8 mouse cellular contexts compared by ENCODE assay signal in the genomic region with DNA sequence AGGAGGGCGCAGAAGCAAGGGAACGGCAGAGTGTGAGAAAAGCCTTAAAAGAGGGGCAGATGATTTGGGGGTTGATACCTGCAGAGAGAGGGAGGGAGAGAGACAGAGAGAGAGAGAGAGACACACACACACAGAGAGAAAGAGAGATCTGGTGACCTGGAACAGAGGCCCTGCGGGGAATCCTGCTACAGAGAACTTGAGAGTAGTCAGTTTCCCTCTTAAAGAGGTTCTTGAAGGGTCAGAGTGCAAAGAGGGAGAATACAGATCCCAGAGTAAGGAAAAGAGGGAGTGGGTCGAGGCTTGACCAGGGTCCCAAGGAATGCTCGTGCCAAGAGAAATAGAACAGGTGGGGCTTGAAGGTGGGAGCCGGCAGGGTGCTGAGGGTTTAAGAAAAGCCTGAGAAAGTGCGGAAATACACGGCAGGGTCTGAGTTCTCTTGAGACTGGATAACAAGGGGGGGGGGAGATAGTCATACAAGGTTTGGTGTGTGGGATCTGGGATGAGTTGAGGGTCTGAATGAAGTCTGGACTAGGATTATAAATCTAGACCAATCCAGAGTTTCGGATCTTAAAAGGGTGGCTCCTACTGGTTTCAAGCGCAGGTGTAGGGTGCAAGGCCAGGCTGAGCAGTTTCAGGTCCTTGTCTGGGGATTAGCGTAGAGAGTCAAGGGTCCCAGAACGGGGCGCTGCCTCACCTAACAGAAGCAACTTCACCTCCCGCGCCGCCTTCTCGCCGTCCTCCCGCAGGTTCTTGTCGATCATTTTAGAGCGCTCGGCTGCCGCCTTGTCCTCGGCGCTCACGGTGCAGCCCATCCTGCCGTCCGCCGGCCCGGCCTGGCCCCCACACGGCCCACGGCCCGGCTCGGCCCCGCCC. TPM values are rescaled to one million over a fixed set of nuclear protein-coding genes. Genes with fewer than 3 reads are reported as not detected.
DNase-seq lines count a peak whose midpoint lies in the region; ATAC-seq and TF ChIP-seq lines count a peak whose summit lies in the region.

No protein-coding gene starts in this region.

- TF ChIP-seq CTCF in left cerebral cortex, adult 2 months (IDR thresholded peaks at IDR 0.05) = no peak
- no peak for TF ChIP-seq CTCF in bone marrow macrophage, adult 2 months (IDR thresholded peaks at IDR 0.05; ENCODE audit: low read depth, low read length)

- ATAC-seq in hindbrain, embryonic 11.5 days (ENCODE audit: low FRiP score) = no peak
- ATAC-seq in midbrain, embryonic 14.5 days (ENCODE audit: low FRiP score, low TSS enrichment) = no peak
- no peak for ATAC-seq in monocyte, adult 5-6 weeks (replicated peaks; ENCODE audit: insufficient number of reproducible peaks, low FRiP score, low TSS enrichment, poor library complexity, severe bottlenecking)

- peak overlapping the region; percentile 87 for H3K4me2 ChIP-seq in hindbrain, embryonic 11.5 days (replicated peaks; ENCODE audit: low read depth, low read length)
- H3K4me2 ChIP-seq in midbrain, embryonic 14.5 days (ENCODE audit: low read length) = peak overlapping the region; percentile 85

- H3K36me3 ChIP-seq in hindbrain, embryonic 11.5 days (ENCODE audit: control insufficient read depth, insufficient read depth, low read length) = no peaks in the 10 kb centered on the region
- no peaks in the 10 kb centered on the region for H3K36me3 ChIP-seq in midbrain, embryonic 14.5 days (ENCODE audit: control insufficient read depth, insufficient read depth, low read length)

- DNase-seq in left cerebral cortex, adult 2 months (ENCODE audit: extremely low spot score in 1 of 2, low spot score in 2 of 2) = no peak
- DNase-seq in left cerebral cortex, adult 8-10 months (ENCODE audit: low spot score in 2 of 2) = no peak
- peak; percentile 47 for DNase-seq in hindbrain, embryonic 11.5 days (ENCODE audit: low spot score)
- DNase-seq in midbrain, embryonic 14.5 days = no peak
- DNase-seq in gastrocnemius, adult 8-10 months (ENCODE audit: low spot score in 2 of 2) = no peak
- no peak for DNase-seq in lung, postnatal 14 days

- H3K9me3 ChIP-seq in hindbrain, embryonic 11.5 days (ENCODE audit: control insufficient read depth, low read length) = no peaks in the 10 kb centered on the region
- no peaks in the 10 kb centered on the region for H3K9me3 ChIP-seq in midbrain, embryonic 14.5 days (ENCODE audit: control insufficient read depth, low read length)

- H3K27ac ChIP-seq in left cerebral cortex, adult 2 months = peak overlapping the region; percentile 87
- peak overlapping the region; percentile 88 for H3K27ac ChIP-seq in bone marrow macrophage, adult 2 months (ENCODE audit: insufficient read depth, low read depth, low read length)
- H3K27ac ChIP-seq in hindbrain, embryonic 11.5 days (ENCODE audit: low read depth, low read length) = peak overlapping the region; percentile 99
- H3K27ac ChIP-seq in midbrain, embryonic 14.5 days (replicated peaks; ENCODE audit: low read depth, low read length) = peak overlapping the region; percentile 99

- no peak for TF ChIP-seq POLR2A in bone marrow macrophage, adult 2 months (IDR thresholded peaks at IDR 0.05; ENCODE audit: borderline replicate concordance, low read depth, low read length)

- H3K4me3 ChIP-seq in left cerebral cortex, adult 2 months = peak overlapping the region; percentile 84
- peak overlapping the region; percentile 85 for H3K4me3 ChIP-seq in bone marrow macrophage, adult 2 months (ENCODE audit: insufficient read depth, low read length)
- peak overlapping the region; percentile 91 for H3K4me3 ChIP-seq in hindbrain, embryonic 11.5 days (ENCODE audit: low read depth, low read length)
- peak overlapping the region; percentile 80 for H3K4me3 ChIP-seq in midbrain, embryonic 14.5 days (replicated peaks; ENCODE audit: low read depth, low read length)

- H3K27me3 ChIP-seq in hindbrain, embryonic 11.5 days (ENCODE audit: control insufficient read depth, insufficient read depth, low read length) = no peaks in the 10 kb centered on the region
- H3K27me3 ChIP-seq in midbrain, embryonic 14.5 days (ENCODE audit: control insufficient read depth, insufficient read depth, low read length) = no peaks in the 10 kb centered on the region

- peaks cover 41% of the 10 kb centered on the region for H3K4me1 ChIP-seq in bone marrow macrophage, adult 2 months (ENCODE audit: control insufficient read depth, insufficient read depth, low read length)
- peaks cover 30% of the 10 kb centered on the region for H3K4me1 ChIP-seq in hindbrain, embryonic 11.5 days (replicated peaks; ENCODE audit: control insufficient read depth, insufficient read depth, low read length)
- H3K4me1 ChIP-seq in midbrain, embryonic 14.5 days (ENCODE audit: control insufficient read depth, insufficient read depth, low read length) = peaks cover 57% of the 10 kb centered on the region

- H3K9ac ChIP-seq in hindbrain, embryonic 11.5 days (ENCODE audit: low read depth, low read length) = peak overlapping the region; percentile 94
- H3K9ac ChIP-seq in midbrain, embryonic 14.5 days (replicated peaks; ENCODE audit: low read length) = peak overlapping the region; percentile 84

- WGBS in hindbrain, embryonic 11.5 days = under 1% methylated on average over 35 of the region's 35 CpGs
- WGBS in midbrain, embryonic 14.5 days = under 1% methylated on average over 35 of the region's 35 CpGs

- intact Hi-C loops in left cerebral cortex, adult 2 months (cut with DNase I) = loop anchor here (1.0 kb wide), 1 partner anchor 22 kb away; no protein-coding TSS in a partner anchor

RNA-seq across cellular contexts. Expression of a gene that starts 0.5 kb away (rescaled TPM):
- total RNA-seq in left cerebral cortex, adult 2 months (2021) = 100 to 1,000 TPM; 201 to 213 TPM
- 100 to 1,000 TPM; 239 to 252 (median 247) TPM for total RNA-seq in left cerebral cortex, adult 8-10 months (2022)
- polyA plus RNA-seq in bone marrow macrophage, adult 2 months (2012; ENCODE audit: insufficient read depth, insufficient read length, missing spikeins) = 994 and 1,017 TPM in 2 replicates
- 529 and 534 TPM in 2 replicates for polyA plus RNA-seq in hindbrain, embryonic 11.5 days (2014; fragmentation: Nextera tagmentation; extraction: Ambion mirVana)
- 284 and 326 TPM in 2 replicates for polyA plus RNA-seq in midbrain, embryonic 14.5 days (2014; fragmentation: Nextera tagmentation; extraction: Ambion mirVana)
- 646 to 794 TPM (median 705 TPM) in 3 replicates for total RNA-seq in monocyte, adult 5-6 weeks (2017)
- 10 to 100 TPM; 62.4 to 78.5 (median 71.2) TPM for total RNA-seq in gastrocnemius, adult 8-10 months (2022)

RNA-seq across cellular contexts. Expression of a gene that starts 25.6 kb away (rescaled TPM):
- 1 to 10 TPM; 3.3 to 4.1 TPM for total RNA-seq in left cerebral cortex, adult 2 months (2021)
- total RNA-seq in left cerebral cortex, adult 8-10 months (2022) = 1 to 10 TPM; 5.1 to 5.9 (median 5.3) TPM
- polyA plus RNA-seq in bone marrow macrophage, adult 2 months (2012; ENCODE audit: insufficient read depth, insufficient read length, missing spikeins) = not detected in 2 replicates
- polyA plus RNA-seq in hindbrain, embryonic 11.5 days (2014; fragmentation: Nextera tagmentation; extraction: Ambion mirVana) = 1.4 and 1.6 TPM in 2 replicates
- polyA plus RNA-seq in midbrain, embryonic 14.5 days (2014; fragmentation: Nextera tagmentation; extraction: Ambion mirVana) = 1.5 and 3.2 TPM in 2 replicates
- total RNA-seq in monocyte, adult 5-6 weeks (2017) = 0.10 TPM in 1 of 3 replicates, not detected in the others
- total RNA-seq in gastrocnemius, adult 8-10 months (2022) = 10 to 100 TPM in 2 of 4 experiments, 1 to 10 TPM in 2; 8.7 to 12.4 (median 10.1) TPM

RNA-seq across cellular contexts. Expression of a gene that starts 34.7 kb away (rescaled TPM):
- total RNA-seq in left cerebral cortex, adult 2 months (2021) = 10 to 100 TPM; 74.7 to 76.2 TPM
- 10 to 100 TPM; 82.5 to 94.5 (median 86.9) TPM for total RNA-seq in left cerebral cortex, adult 8-10 months (2022)
- polyA plus RNA-seq in bone marrow macrophage, adult 2 months (2012; ENCODE audit: insufficient read depth, insufficient read length, missing spikeins) = not detected in 2 replicates
- 8.0 and 9.8 TPM in 2 replicates for polyA plus RNA-seq in hindbrain, embryonic 11.5 days (2014; fragmentation: Nextera tagmentation; extraction: Ambion mirVana)
- polyA plus RNA-seq in midbrain, embryonic 14.5 days (2014; fragmentation: Nextera tagmentation; extraction: Ambion mirVana) = 20.4 and 31.9 TPM in 2 replicates
- not detected in 3 replicates for total RNA-seq in monocyte, adult 5-6 weeks (2017)
- 10 to 100 TPM; 37.4 to 49.3 (median 45.9) TPM for total RNA-seq in gastrocnemius, adult 8-10 months (2022)

RNA-seq across cellular contexts. Expression of a gene that starts 44.9 kb away (rescaled TPM):
- under 1 TPM in 1 of 2 experiments, not detected in 1; 0.18 TPM for total RNA-seq in left cerebral cortex, adult 2 months (2021)
- 1 to 10 TPM in 1 of 4 experiments, under 1 TPM in 3; 0.32 to 1.0 (median 0.62) TPM for total RNA-seq in left cerebral cortex, adult 8-10 months (2022)
- polyA plus RNA-seq in bone marrow macrophage, adult 2 months (2012; ENCODE audit: insufficient read depth, insufficient read length, missing spikeins) = not detected in 2 replicates
- polyA plus RNA-seq in hindbrain, embryonic 11.5 days (2014; fragmentation: Nextera tagmentation; extraction: Ambion mirVana) = 0.84 and 1.2 TPM in 2 replicates
- 0.97 and 2.0 TPM in 2 replicates for polyA plus RNA-seq in midbrain, embryonic 14.5 days (2014; fragmentation: Nextera tagmentation; extraction: Ambion mirVana)
- 1.8 TPM in 1 of 3 replicates, not detected in the others for total RNA-seq in monocyte, adult 5-6 weeks (2017)
- total RNA-seq in gastrocnemius, adult 8-10 months (2022) = not detected

RNA-seq across cellular contexts. Expression of a gene that starts 47.2 kb away (rescaled TPM):
- total RNA-seq in left cerebral cortex, adult 2 months (2021) = 10 to 100 TPM; 10.5 to 10.9 TPM
- total RNA-seq in left cerebral cortex, adult 8-10 months (2022) = 10 to 100 TPM; 11.3 to 15.5 (median 15.3) TPM
- polyA plus RNA-seq in bone marrow macrophage, adult 2 months (2012; ENCODE audit: insufficient read depth, insufficient read length, missing spikeins) = 8.2 and 8.6 TPM in 2 replicates
- 26.9 and 27.7 TPM in 2 replicates for polyA plus RNA-seq in hindbrain, embryonic 11.5 days (2014; fragmentation: Nextera tagmentation; extraction: Ambion mirVana)
- polyA plus RNA-seq in midbrain, embryonic 14.5 days (2014; fragmentation: Nextera tagmentation; extraction: Ambion mirVana) = 14.5 and 15.7 TPM in 2 replicates
- 5.5 to 11.1 TPM (median 8.8 TPM) in 3 replicates for total RNA-seq in monocyte, adult 5-6 weeks (2017)
- 10 to 100 TPM; 51.3 to 56.2 (median 54.0) TPM for total RNA-seq in gastrocnemius, adult 8-10 months (2022)

Comparison
In these comparisons a context has a peak if more than half of its experiments do, and no peak if none do; other contexts are left out.
1. RNA of a gene that starts 34.7 kb away (total RNA-seq): 82.5 to 94.5 TPM in left cerebral cortex, adult 8-10 months, 74.7 to 76.2 TPM in left cerebral cortex, adult 2 months and 37.4 to 49.3 TPM in gastrocnemius, adult 8-10 months; not detected in monocyte, adult 5-6 weeks; every median in the first group is over 10 times any median in the second.
2. Peak in every context shown above with its lines, with median percentiles within 50 percentile points of each other: H3K27ac ChIP-seq and H3K4me3 ChIP-seq.